Mouse (Mus musculus) stomach, postnatal 0 days (tissue): ENCODE measurements around the gene Evl. TPM values are rescaled to one million over a fixed set of nuclear protein-coding genes. Genes with fewer than 3 reads are reported as not detected.

Experiments
- ATAC-seq: fragments of 200-750 bp; cut with Nextera tagmentation; 2 replicates; pipeline ENCODE4 v1.8.0; 2017; ENCODE audit not compliant: low FRiP score, low TSS enrichment
- DNase-seq: peaks from one replicate; pipeline ENCODE4 v3.0.0-alpha.2; 2016; ENCODE audit warnings: low spot score
- H3K27ac ChIP-seq: fragments of 300-500 bp; sonication (generic); replicated peaks from 2 replicates; pipeline ENCODE4 v1.5.1; 2014; ENCODE audit warnings: mild to moderate bottlenecking, control low read depth
- H3K27me3 ChIP-seq: fragments of 300-500 bp; sonication (generic); 2 replicates; pipeline ENCODE4 v1.6.1; 2014; ENCODE audit warnings: low read length; ENCODE audit not compliant: control insufficient read depth, insufficient read depth
- H3K36me3 ChIP-seq: fragments of 300-500 bp; sonication (generic); 2 replicates; pipeline ENCODE4 v1.6.1; 2014; ENCODE audit warnings: low read length, mixed read lengths; ENCODE audit not compliant: control insufficient read depth, insufficient read depth
- H3K4me1 ChIP-seq: fragments of 300-500 bp; sonication (generic); replicated peaks from 2 replicates; pipeline ENCODE4 v1.6.1; 2014; ENCODE audit warnings: antibody characterized with exemption; ENCODE audit not compliant: control insufficient read depth, insufficient read depth
- H3K4me2 ChIP-seq: fragments of 300-500 bp; sonication (generic); replicated peaks from 2 replicates; pipeline ENCODE4 v1.6.1; 2014; ENCODE audit warnings: low read depth, mild to moderate bottlenecking, control low read depth, moderate library complexity
- H3K4me3 ChIP-seq: fragments of 300-500 bp; sonication (generic); 2 replicates; pipeline ENCODE4 v1.5.1; 2014; ENCODE audit warnings: low read depth, low read length, control low read depth
- H3K9ac ChIP-seq: fragments of 300-500 bp; sonication (generic); 2 replicates; pipeline ENCODE4 v1.6.1; 2014; ENCODE audit warnings: mild to moderate bottlenecking, low read length, control low read depth, mixed read lengths
- H3K9me3 ChIP-seq: fragments of 300-500 bp; sonication (generic); 2 replicates; pipeline ENCODE4 v1.6.1; 2016; ENCODE audit warnings: low read length; ENCODE audit not compliant: control insufficient read depth
- CTCF ChIP-seq: IDR thresholded peaks from 2 replicates; pipeline ENCODE4 v1.5.1; 2016; ENCODE audit warnings: antibody characterized with exemption, low read depth, mild to moderate bottlenecking, moderate library complexity
- EP300 ChIP-seq: optimal IDR thresholded peaks from 2 replicates; pipeline ENCODE3; 2016; ENCODE audit warnings: antibody characterized with exemption
- WGBS: fragments of 180-500 bp; shearing (Covaris S2); extraction: QIAGEN DNeasy Blood & Tissue Kit; methylation state at CpG from one replicate; pipeline ENCODE4 v1.1.7; 2014; 5-methylcytosine and 5-hydroxymethylcytosine counted together
- polyA plus RNA-seq: library from polyadenylated mRNA; unstranded; fragments of >200 nt; fragmentation: Nextera tagmentation; extraction: Ambion mirVana; gene quantifications from 2 replicates; pipeline ENCODE4 v1.2.1, GENCODE M21; 2015

Gene Evl
- polyA plus RNA-seq, 1 experiment from 2014 or later: 27.8 TPM

DNA sequence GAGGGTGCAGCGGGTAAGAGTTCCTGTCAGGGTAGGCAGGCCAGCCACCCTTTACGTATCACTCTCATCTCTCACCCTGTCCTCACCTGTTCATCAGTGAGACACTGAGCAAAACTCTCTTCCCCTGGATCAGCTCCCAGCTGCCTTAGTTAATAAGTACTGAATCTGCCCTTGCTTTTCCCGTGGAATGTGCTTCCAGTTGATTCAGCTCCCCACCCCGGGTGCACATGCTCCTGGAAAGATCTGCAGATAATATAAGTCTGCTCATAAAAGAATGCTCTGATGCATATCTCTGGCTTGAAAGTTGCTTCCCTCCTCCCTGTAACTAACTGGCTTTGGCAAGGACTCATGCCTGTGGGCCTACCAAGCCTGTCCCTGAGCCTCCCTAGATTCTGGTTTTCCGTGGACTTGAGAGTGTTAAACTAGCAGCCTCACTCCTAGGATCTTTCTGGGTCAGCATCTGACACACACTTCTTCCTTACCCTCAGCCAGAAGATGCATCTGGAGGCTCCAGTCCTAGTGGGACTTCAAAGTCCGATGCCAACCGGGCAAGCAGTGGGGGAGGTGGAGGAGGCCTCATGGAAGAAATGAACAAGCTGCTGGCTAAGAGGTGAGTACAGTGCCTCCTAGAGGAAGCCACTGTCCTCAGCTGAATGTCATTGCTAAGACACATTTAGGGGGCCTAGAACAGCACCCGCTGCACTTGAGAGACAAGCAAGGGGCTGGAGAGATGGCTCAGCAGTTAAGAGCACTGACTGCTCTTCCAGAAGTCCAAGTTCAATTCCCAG, 121.3 kb downstream of the Evl start:
- Histone ChIP-seq H3K4me2 (no peak overlapping the region), H3K36me3 (peaks cover 20% of the 10 kb centered on the region), H3K4me3 (no peak overlapping the region), H3K27ac (peak overlapping the region; percentile 40; the same call in 1 of the 2 replicates), H3K9ac (no peak overlapping the region), H3K9me3 (no peaks in the 10 kb centered on the region), H3K27me3 (no peaks in the 10 kb centered on the region), H3K4me1 (no peaks in the 10 kb centered on the region)
- DNase-seq (no peak), ATAC-seq (0 out of 2 replicates have a peak, but pooled peaks have one; percentile 16)
- 63% methylated on average over 8 of the region's 8 CpGs for WGBS
- TF ChIP-seq EP300 (no peak), CTCF (peak; percentile 61)

DNA sequence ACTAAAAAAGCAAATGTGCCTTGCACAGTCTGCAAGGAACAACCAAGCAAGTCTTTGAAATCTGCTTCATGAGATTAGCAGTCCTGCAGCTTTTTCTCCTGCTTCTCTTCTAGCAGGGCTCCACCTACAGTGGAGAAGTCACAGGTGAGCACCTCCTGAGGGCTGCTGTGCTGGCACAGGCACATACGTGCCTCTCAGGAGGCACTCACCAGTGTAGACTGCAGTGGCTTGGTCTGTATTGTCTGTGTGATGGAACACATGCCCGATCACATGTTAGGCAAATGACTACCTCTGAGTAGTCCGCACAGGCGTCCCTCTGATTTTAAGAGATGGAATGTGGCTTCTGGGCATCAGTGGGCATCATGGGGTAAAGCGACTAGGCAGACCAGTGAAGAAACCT, 122.6 kb downstream of the Evl start:
- no peaks in the 10 kb centered on the region for H3K27me3 ChIP-seq
- no peaks in the 10 kb centered on the region for H3K9me3 ChIP-seq
- DNase-seq (no peak), ATAC-seq (no peak)
- TF ChIP-seq CTCF (no peak), EP300 (no peak)
- no peaks in the 10 kb centered on the region for H3K4me1 ChIP-seq
- WGBS: 92% methylated on average over 5 of the region's 5 CpGs
- no peak overlapping the region for H3K9ac ChIP-seq
- no peak overlapping the region for H3K4me2 ChIP-seq
- peaks cover 29% of the 10 kb centered on the region for H3K36me3 ChIP-seq
- no peak overlapping the region for H3K4me3 ChIP-seq
- H3K27ac ChIP-seq: no peak overlapping the region

DNA sequence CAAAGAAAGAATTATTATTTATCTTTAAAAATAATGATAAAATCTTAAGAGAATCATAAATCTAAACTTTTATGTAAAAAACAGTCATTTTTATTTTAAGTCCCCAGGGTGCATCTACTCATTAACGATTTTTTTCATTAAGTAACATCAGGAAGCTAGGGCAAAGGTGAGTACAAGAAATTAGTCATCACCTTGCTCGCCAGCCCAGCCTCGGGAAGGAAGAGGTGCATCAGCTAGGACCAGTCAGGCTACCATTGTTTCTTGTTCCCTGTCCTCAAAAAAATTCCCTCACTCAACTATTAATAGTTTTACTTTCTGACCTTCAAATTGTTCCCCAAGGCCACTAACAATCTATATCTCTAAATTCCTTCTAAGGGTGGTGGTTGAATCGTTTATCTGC, 123.8 kb downstream of the Evl start:
- Histone ChIP-seq H3K4me1 (no peaks in the 10 kb centered on the region), H3K4me3 (no peak overlapping the region), H3K27me3 (no peaks in the 10 kb centered on the region), H3K9ac (no peak overlapping the region), H3K36me3 (peaks cover 24% of the 10 kb centered on the region), H3K27ac (no peak overlapping the region), H3K9me3 (no peaks in the 10 kb centered on the region), H3K4me2 (no peak overlapping the region)
- ATAC-seq (no peak), DNase-seq (no peak)
- WGBS: 53% methylated on average over 4 of the region's 4 CpGs
- TF ChIP-seq CTCF: no peak
- TF ChIP-seq EP300: no peak

DNA sequence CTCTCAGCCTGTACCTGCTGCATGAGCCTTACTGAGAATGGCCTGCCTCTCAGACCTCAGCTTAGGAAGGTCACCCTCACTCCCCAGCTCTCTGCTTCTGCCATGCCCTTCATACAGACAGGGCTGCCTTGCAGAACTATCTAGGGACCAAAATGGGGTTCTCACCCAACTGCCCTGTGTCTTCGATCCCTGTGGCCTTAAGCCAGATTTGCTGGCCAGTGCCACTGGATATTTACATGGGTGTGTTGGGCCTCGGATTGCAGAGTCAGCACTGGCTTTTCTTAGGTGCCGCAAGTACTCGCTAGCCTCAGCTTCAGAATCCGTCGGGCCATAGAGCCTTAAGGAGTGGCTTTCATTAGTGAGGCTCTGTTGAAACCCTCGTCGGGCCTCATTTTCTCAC, 126.3 kb downstream of the Evl start:
- no peak for ATAC-seq
- TF ChIP-seq CTCF: no peak
- TF ChIP-seq EP300: no peak
- no peak overlapping the region for H3K4me2 ChIP-seq
- 87% methylated on average over 8 of the region's 8 CpGs for WGBS
- peaks cover 32% of the 10 kb centered on the region for H3K36me3 ChIP-seq
- H3K9ac ChIP-seq: no peak overlapping the region
- no peak for DNase-seq
- H3K4me3 ChIP-seq: no peak overlapping the region
- no peak overlapping the region for H3K27ac ChIP-seq
- H3K27me3 ChIP-seq: no peaks in the 10 kb centered on the region
- no peaks in the 10 kb centered on the region for H3K9me3 ChIP-seq
- H3K4me1 ChIP-seq: no peaks in the 10 kb centered on the region

DNA sequence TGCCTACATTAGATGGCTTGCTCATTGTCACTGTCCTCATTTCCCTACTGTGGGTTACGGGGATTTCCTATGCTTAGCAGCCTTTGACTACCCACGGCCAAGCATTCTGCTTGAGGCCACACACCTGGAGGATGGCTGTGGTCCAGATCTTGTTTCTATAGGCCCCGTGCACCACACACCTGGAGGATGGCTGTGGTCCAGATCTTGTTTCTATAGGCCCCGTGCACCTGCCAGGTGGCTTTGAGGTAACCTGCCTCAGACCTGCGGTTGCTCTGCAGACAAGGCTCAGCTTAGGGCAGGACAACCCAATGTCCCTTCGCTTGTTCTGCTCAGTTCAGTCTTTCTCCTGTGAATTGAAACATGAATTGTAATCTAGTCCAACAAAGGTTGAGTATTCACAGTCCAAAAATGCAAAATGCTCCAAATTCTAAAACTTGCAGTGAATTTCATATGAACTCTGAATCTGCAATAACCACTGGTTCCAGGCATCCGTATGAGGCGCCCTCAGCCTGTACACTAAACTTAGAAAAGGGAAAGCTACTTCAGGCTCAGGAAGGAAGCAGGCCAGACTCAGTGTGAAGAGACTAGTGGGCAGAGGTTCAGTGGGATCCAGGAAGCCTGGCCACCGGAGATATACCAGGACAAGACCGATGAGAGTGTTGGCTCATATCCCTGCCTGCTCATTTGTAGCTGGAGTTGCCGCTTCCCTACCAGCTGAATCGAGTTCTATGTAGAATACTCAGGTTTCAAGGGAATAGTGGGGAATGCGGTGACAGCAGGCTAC, 127.9 kb downstream of the Evl start:
- Histone ChIP-seq H3K9me3 (no peaks in the 10 kb centered on the region), H3K27ac (no peak overlapping the region), H3K9ac (no peak overlapping the region), H3K27me3 (no peaks in the 10 kb centered on the region), H3K4me2 (no peak overlapping the region), H3K4me3 (no peak overlapping the region), H3K36me3 (peaks cover 32% of the 10 kb centered on the region), H3K4me1 (no peaks in the 10 kb centered on the region)
- WGBS: 75% methylated on average over 13 of the region's 13 CpGs
- TF ChIP-seq CTCF (no peak), EP300 (no peak)
- DNase-seq: no peak
- no peak for ATAC-seq

DNA sequence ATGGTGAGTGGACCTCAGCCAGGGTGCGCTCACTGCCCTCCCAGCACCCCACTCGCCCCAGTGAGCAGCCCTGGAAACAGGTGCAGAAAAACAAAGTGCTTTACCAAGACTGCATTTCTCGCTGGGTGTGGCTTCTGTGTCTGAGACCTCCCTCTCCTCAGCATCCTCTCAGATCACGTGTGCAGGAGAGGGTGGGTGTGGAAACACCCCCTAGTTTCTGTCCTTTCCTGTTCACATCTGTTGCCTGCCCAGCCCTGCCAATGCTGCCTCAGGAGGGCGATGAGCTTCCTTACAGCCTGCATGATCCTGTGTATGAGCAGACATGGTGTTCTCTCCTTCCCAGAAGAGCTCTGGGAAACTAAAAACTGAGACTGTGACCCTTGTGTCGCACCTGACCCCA, 131.9 kb downstream of the Evl start:
- 57% methylated on average over 6 of the region's 6 CpGs for WGBS
- peaks cover 14% of the 10 kb centered on the region for H3K36me3 ChIP-seq

More for the DNA sequence above, 131.9 kb downstream of the Evl start:
- no peaks in the 10 kb centered on the region for H3K9me3 ChIP-seq
- no peak for ATAC-seq
- no peak overlapping the region for H3K4me3 ChIP-seq
- H3K4me2 ChIP-seq: no peak overlapping the region
- no peak for TF ChIP-seq EP300
- TF ChIP-seq CTCF: no peak
- no peak overlapping the region for H3K9ac ChIP-seq
- no peaks in the 10 kb centered on the region for H3K4me1 ChIP-seq
- no peaks in the 10 kb centered on the region for H3K27me3 ChIP-seq
- no peak for DNase-seq
- peak overlapping the region; percentile 69 for H3K27ac ChIP-seq
